Mouse (Mus musculus): Measurements from ENCODE around the gene Gna15.

The Gna15 gene

DNA sequence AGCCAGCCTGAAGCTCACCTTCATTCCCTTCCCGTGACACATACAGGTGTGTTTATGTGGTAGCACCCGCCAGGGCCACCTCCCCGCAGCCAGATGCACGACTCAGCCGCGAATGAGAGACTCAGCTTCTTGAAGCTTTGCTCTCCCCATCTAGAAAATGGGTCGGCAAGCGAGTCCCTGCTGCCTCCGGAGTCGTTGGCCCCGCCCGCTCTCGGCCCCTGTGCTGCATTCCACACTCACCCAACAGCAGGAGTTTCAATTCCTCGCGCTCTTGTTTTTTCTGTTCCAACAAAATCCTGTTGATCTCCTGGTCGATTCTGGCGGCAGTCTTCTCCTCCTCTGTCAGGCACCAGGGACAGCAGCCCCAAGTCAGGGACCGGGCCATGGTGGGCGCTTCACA is 455 bp downstream of the Gna15 start:
- no peak for DNase-seq (ENCODE audit: low read depth, low spot score)

DNA sequence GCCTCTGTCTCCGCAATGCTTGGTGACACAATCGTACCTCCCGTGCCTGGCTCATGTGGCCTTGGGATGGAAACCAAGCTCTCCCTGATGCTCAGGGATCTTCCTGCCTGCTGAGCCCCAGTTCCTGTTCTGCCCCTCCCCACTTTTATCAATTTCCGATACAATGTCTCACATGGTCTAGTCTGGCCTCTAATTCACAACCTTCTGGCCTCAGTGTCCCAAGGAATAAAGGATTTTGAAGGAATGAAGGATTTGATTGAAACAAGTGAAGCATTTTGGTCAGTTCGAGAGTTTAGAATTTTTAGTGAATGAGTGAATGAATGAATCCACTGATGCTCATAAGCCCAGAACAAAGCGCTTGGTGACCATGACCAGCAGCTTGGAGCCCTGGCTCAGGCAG is 883 bp downstream of the Gna15 start:
- no peak for DNase-seq (ENCODE audit: low read depth, low spot score)

GRCm38 (mm10) chr10:81519978-81520365 is 4.1 kb downstream of the Gna15 start:
- DNase-seq (ENCODE audit: low read depth, low spot score) = no peak

DNA sequence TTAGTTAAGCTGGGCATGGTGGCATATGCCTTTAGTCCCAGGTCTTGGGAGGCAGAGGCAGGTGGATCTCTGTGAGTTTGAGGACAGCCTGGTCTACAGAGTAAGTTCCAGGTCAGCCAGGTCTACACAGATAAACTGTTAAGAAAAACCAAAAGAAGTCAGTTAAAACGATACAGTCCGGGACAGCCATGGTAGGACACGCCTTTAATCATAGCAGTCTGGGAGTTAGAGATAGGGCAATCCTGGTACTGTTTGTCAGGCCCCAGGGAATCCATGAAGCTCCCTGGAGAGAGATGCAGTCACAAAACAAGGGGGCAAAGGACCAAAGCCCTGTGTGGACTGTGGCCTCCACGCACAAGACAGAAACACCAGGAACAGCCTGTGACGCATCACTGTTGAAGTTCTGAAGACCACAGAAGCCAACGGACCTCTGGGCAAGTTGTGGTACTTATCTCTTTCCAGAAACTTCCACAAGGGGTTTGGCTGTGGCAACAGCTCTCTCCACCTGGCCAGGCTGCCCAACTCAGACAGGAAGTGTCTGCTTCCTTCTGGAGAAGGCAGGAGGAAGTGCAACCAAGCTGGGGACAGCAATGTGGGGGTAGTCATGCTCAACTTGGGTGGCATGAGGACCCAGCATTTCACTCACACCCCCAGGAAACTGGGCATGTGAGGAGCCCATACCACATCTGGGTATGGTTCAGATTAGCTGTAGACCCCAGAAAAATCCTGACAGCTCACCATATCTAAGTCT is 4.6 kb downstream of the Gna15 start:
- DNase-seq (ENCODE audit: low read depth, low spot score) = no peak

- DNase-seq (ENCODE audit: low read depth, low spot score) = no peak
Observed at GRCm38 (mm10) chr10:81518546-81518945, 5.5 kb downstream of the Gna15 start.

- no peak for DNase-seq (ENCODE audit: low read depth, low spot score)
Observed at GRCm38 (mm10) chr10:81517227-81517626, 6.8 kb downstream of the Gna15 start.

- DNase-seq (ENCODE audit: low read depth, low spot score) = no peak
Observed at GRCm38 (mm10) chr10:81513798-81514197, 10.2 kb downstream of the Gna15 start.

DNA sequence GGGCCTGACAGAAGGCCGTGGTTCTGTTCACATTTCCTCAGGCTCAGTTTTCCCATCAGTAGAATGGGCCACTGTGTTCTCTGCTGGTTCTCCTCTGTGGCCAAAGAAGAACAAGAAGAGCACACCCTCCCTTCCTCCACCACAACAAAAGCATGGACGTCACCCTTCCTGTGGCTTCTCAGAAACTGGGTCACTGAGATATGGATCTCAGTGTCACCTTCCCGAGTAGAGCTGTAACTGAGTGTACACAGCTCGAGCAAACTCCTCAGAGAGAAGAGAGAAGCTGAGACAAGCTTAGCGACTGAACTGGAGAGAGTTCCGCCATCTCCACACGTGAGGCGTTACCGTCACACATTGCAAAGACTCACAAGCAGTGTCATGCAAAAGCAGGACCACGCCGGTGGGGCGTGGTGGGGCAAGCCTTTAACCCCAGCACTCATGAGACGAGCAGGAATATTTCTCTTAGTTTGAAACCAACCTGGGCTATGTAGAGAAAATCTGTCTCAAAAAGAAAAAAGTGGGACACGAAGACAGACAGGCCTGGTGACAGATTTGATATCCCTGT is 13.7 kb downstream of the Gna15 start:
- DNase-seq (ENCODE audit: low read depth, low spot score) = no peak

DNA sequence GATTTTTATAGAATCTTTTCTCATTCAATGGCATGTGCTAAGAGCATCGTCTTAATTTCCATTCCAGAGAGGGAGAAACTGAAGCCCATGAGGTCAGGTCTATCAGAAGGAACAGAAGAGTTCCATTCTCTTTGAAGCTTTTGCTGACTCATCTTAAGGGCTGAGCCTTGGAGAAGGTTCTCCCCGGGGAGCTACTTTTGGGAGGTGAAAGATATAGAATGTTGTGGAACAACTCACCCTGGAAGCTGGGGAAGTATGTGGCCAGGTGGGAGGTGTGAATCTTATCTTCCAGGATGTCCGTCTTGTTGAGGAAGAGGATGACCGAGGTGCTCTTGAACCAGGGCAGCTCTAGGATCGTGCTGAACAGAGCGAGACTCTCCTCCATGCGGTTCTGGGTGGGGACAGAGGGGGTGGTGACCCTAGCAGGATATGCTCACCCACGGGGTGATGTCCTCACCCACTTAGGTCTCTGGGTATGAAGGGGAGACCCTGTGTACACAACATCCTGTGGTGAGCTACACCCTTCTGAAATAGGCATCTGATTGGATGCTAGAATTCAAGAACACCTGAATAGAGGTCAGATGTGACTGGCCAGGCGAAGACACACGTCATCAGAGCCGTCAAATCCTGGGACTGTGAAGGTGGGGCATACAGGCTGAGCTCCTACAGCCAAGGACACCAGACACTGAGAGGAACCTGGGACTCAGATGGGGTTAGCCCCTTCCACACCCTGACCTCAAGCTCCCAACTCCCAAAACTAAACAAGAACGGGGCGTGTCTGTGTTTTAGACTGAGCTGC is 16.1 kb downstream of the Gna15 start:
- DNase-seq (ENCODE audit: low read depth, low spot score) = no peak

DNA sequence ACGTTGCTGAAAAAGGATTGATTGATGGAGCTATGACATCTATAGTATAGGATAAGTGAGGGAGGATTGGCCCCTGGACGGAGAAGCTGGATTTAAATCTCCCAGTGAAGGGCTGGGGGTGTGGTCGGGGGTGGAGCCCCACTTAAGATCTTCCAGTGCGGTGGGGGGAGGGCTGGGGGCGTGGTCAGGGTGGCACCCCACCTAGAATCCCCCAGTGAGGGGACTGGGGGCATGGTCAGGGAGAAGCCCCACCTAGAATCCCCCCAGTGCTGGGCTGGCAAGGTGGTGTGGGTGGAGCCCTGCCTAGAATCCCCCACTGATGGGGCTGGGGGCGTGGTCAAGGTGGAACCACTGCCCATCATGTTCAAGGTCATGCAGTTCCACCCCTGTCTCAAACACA is 16.9 kb downstream of the Gna15 start:
- no peak for DNase-seq (ENCODE audit: low read depth, low spot score)

DNA sequence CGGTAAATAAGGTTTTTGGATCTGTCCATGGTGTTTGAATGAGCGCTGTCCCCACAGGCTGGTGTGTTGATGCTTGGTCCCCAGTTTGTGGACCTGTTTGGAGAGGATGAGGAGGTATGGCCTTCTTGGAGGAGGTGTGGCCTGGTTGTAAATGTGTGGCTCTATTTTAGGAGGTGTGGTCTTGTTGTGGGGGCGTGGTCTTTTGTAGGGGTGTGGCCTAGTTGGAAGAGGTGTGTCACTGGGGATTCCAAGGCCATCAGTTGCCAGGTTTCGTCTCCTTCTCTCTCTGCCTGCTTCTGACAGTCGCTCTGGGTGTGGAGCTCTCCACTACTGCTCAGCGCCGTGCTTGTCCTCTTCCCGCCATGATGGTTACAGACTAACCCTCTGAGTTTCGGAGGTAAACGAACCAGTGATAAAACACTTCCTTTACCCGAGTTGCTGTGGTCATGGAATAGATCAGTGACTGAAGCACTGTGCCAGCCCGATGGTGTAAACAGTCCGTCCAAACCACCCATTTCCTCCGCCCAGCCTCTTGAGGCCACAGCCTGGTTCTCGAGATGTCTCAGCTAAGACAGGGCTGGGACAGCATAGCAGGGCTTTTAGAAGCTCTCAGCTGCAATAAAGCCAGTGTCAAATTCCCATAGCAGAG is 18.9 kb downstream of the Gna15 start:
- no peak for DNase-seq (ENCODE audit: low read depth, low spot score)

- peak; percentile 70 for DNase-seq (ENCODE audit: low read depth, low spot score)
Observed at GRCm38 (mm10) chr10:81502658-81503057, 21.4 kb downstream of the Gna15 start.

- DNase-seq (ENCODE audit: low read depth, low spot score) = no peak
Observed at GRCm38 (mm10) chr10:81501863-81502262, 22.2 kb downstream of the Gna15 start.

DNA sequence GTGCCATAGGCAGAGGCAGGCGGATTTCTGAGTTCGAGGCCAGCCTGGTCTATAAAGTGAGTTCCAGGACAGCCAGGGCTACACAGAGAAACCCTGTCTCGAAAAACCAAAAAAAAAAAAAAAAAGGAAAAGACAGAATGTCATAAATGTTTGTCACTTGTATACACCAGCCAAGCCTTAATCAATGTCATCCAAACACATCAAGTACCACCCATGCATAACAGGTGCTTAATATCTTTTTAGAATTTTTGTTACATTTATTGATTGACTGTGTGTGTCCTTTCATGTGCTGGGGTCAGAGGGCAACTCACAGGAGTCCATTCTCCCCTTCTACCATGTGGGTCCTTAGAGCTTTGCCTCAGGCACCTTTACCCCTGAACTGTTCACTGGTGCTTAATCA is 24.0 kb downstream of the Gna15 start, which contains the start of gene S1pr4:
Gene S1pr4 (minus strand): TSS at position 101 of the 400 bp plus-strand sequence.
- no peak for DNase-seq (ENCODE audit: low read depth, low spot score)

- no peak for DNase-seq (ENCODE audit: low read depth, low spot score)
Observed at GRCm38 (mm10) chr10:81499250-81499901, 24.6 kb downstream of the Gna15 start.

- no peak for DNase-seq (ENCODE audit: low read depth, low spot score)
Observed at GRCm38 (mm10) chr10:81498316-81499249, 25.4 kb downstream of the Gna15 start.

DNA sequence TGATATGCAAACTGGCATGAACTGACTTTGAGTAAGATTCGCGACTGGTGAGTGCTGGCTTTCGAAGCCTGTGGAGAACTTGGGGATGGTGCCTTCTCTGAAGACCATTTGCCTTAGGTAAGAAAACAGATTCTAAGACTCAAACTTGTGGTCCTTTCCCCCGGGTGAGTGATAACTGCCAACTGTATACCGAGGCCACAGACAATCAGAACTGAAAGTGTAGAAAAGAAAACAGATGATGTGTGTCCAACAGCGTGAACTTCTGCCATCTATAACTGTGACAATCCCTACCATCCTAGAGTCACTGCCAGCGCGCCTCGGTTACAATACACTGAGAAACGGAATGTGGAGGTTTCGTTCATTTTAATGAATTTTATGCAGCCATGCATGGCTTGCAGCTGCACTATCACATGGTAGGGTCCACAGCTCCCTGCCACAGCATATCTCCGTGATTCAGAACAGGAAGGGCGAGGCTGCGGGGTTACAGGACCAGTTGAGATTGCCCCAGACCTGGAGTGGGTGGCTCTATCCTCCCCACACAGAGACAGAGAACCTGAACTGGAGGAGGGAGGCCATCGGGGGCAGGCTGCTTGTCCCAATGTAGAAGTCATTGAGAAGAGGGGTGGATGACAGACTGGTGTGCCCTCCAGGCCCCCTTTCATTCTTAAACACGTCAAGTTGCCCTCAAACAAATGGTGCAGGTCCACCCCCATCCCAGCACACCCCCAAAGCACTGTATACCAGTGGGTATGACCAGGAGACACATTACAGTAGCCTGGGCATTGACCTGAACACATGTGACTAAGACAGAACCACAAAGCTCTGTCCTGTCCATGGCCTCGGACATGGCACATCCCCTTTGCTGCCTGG is 26.4 kb downstream of the Gna15 start:
- DNase-seq (ENCODE audit: low read depth, low spot score) = no peak

DNA sequence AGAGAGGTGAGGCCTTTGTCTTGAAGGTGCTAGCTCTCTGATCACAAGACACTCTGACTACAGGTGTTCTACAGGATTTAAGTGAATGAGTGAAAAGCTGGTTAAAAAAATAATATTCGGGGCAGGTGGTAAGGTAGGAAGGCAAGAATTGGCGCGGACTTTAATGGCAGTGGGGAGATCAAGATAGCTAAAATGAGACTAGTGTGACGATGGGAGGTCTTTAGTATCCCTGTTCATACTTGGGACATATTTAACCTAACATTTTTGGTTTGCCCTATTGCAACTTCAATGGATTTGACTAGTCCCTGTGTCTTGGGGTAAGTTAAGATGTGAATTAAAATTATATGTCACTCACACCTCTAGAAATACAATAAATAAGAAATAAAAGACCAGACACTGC is 27.1 kb downstream of the Gna15 start:
- DNase-seq (ENCODE audit: low read depth, low spot score) = no peak

DNA sequence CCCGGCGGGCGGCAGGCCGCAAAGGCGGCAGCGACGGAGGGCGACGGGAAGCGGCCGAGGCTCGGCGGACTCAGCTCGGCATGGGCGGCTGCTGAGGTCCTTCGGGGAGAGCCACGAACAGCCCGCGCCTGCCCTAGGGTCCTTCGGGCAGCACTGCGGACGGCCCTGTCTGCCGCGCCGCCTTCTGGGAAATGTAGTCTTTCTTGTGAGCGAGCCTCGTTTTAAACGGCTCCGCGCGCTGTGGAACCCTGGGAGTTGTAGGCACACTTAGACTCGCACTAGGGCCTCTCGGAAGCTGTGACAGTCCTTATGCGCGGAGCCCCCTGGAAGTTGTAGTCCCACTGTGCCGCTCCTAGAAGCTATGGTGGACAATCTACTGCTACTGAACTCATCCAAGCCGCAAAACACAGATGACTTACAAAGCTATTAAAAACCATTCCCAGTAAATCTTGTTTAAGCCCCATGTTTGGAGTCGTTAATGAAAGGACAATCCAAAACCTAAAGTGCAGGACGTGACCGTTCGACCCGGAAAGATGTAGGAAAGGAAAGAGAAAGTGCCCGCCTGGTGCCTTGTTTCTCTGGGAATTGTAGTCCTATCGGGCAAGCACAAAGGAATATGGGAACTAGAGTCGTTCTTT is 27.6 kb downstream of the Gna15 start, which contains the start of gene Ncln:
Gene Ncln (minus strand): TSS at position 129 of the 638 bp plus-strand sequence.
- DNase-seq (ENCODE audit: low read depth, low spot score) = peak; percentile 95
